Mouse (Mus musculus) large intestine, adult 2 months (tissue): ENCODE data around the gene Cux2. TPM values are rescaled to one million over a fixed set of nuclear protein-coding genes. Genes with fewer than 3 reads are reported as not detected.

Source experiments
- DNase-seq: peaks from one replicate; pipeline ENCODE4 v3.0.0-alpha.2; 2012; ENCODE audit warnings: low read depth, low spot score
- WGBS: fragments of 180-500 bp; shearing (Covaris S2); methylation state at CpG from one replicate; pipeline ENCODE4 v1.1.7; 2018; 5-methylcytosine and 5-hydroxymethylcytosine counted together
- polyA plus RNA-seq: library from polyadenylated mRNA; depleted of rRNA; stranded (reverse); fragments of >200 nt; gene quantifications from 2 replicates; pipeline ENCODE4 v1.2.3, GENCODE M21; 2012

Cux2 gene
- polyA plus RNA-seq, 1 experiment = 1.1 TPM

DNA sequence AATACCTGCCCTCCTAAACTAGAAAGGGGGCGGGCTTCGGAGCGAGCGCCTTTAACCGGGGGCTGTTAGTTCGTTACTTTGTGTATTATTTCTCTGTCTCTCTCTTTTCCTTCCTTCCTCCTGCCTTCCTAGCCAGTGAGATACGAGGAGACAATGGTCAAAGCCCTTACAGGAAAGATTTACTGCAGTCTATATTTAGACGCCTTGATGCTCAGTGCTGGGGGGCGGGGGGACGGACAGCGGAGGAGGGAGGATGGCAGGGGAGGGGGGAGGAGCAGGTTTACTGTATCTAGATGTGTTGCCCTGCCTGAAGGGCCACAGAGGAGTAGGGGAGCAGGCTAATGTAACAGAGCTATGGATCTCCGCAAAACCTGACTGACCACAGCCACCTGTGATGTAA lies 12.6 kb upstream of the Cux2 start:
- no peak for DNase-seq
- 12% methylated on average over 12 of the region's 12 CpGs for WGBS

DNA sequence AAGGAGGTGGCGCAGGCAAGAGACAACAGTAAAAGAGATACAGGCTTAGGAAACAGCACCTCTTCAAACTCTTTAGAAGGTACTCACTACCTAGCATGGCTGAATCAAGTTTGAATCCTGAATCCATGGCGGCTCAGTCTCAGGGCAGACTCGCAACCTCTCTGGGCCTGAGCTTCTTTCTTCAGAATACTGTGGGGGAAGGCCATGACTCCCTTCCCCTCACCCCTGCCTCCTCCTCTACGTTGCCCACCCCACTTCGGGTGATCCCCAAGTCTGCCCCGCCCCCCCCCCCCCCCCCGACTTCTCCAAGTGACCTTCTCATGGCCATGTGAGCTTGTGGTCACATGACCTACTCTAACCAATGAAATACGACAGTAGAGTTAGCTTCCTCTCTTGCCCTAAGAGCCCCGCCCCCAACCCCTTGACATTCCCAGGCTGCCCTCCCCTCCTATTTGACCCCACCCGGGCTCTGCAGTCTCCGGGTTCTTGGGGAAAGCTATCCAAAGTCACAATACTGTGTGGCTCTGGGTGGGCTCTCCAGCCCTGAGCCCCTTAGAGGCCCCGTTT lies 10.9 kb upstream of the Cux2 start:
- WGBS = 35% methylated on average over 12 of the region's 12 CpGs
- no peak for DNase-seq

DNA sequence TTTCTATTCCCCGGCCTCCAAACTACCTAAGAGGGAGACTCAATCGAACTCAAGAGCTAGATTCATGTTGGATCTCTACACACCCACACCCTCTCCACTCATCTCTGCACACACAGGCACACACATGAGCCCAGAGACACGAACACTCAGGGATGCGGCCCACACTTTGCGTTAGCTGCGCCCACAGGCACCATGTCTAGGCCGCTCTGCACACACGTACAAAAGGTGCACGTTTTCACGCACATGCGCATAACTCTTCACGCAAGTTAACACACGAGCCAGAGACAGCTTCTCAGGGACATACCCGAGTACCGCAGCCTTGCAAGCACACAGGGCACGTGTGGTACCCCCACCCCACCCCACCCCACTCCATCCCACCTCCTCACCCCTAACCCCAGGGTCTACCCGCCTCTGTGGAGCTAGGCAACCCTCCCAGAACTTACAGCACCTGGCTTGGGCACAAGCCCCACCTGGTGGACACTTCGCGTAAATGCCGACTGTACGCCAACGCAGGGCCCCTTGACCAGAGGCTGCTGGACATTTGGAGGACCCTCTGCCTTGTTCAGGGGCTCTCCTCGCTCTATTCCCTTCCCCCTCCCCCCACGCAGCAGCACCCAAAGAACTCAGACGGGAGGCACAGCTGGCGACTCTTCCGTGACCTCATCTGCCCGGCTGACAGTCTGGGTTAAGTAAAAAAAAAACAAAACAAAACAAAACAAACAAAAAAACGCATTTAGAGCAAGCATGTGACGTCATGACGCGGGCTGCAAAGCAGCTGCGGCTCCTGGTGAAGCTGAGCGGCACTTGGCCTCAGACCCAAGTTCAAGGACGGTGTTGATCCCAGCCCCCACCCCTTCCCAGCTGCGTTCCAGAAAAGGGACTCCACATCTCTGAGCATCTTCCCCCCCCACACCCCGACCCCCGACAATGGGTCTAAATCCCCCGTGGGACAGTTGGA lies 9.4 kb upstream of the Cux2 start:
- no peak for DNase-seq
- 23% methylated on average over 39 of the region's 39 CpGs for WGBS

DNA sequence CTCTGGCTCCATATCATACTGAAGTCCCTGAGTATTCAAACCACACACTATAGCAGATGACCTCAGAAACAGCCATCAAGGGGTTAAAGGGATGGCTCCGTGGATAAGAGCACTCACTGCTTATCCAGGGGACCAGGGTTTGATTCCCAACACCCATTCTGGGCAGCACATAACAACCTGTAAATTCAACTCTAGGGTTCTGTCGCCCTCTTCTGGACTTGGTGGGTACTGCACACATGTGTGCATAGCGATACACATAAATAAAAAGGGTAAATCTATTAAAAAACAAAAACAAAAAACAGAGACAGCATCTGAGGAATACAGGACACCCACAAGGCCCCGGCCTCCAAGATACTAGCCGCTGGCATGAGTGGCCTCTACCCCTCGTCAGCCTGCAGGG lies 7.7 kb upstream of the Cux2 start:
- no peak for DNase-seq
- 76% methylated on average over 6 of the region's 6 CpGs for WGBS

DNA sequence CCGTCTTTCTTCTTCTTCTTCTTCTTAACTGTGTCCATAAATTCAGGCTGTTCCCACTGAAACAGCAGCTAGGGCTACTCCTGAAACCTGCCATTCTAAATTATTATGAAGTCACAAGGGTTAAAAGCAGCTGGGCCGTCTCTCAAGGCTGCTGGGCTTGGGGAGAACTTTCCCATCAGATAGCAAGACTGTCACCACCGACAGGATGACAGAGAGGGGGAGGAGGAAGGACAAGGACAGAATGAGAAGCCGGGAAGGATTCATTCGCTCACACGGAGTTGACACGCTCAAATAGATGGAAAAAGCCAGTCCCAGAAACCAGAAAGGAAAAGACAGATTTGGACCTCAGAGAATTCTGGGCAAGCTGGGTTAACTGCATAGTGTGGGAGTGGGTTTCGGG lies 6.7 kb upstream of the Cux2 start:
- no peak for DNase-seq
- 71% methylated on average over 8 of the region's 8 CpGs for WGBS

DNA sequence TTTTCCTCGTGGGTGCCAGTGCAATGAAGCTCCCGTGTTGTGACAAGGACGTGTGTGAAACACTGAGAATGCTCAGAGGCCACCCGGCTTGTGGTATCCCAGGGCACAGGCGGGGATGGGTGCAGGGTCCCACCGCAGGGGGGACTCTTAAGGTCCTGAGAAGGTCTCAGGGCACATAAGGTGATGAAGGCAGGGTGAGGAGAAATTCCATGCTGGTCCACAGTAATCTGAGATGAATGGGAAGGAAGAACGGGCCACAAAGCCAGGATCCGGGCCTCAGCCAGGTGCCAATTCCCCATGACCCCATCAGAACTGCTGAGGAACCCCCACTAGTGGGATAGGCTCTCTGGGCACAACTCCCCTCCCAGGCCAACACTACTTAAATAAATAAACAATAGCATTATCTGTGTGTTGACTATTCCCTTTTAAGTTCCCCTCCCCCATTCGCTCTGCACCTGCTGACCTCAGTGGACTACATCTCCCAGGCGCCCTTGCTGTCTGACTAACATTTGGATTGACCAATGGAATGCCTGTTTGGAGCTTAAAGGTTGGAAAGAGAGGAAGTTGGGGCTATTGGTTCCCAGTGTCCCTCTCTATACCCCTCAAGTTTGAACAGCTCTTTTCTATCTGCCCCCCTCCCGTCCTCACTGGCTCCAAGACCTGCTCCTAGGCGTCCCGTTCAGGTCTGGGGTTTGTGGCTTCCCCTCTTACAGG lies 4.4 kb upstream of the Cux2 start:
- WGBS = 40% methylated on average over 13 of the region's 13 CpGs
- DNase-seq = peak; percentile 16

DNA sequence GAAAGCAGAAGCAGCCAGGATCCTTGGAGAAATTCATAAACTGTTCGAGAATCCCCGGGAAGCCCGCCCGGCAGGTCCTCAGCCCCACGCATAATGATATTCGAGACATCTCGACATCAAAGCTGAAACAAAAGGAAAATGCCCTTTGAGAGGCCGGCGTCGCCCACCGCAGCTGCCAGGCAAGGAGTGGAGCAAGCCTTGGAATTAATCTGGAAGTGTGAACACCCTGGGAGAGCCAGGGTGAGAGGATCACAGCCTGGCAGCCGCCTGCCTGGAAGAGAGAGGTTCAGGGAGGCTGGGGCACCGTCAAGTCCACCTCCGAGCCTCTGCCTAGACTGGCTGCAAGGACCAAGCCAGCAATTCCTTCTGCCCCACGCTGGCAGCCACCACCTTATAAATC lies 3.7 kb upstream of the Cux2 start:
- DNase-seq = no peak
- 45% methylated on average over 15 of the region's 15 CpGs for WGBS

DNA sequence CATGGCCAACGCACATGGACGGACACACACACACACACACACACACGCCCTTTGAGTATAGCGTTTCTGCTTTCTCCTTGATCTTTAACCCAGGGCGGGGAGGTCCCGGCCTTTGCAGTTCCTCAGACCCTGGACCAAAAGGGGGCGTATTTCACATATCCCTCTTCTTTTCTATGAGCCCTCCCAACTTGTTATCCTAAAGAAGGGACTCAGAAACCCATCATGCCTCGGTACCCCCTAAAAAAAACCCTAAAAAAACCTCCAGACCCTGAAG lies 867 bp upstream of the Cux2 start:
- 9% methylated on average over 8 of the region's 8 CpGs for WGBS
- DNase-seq = no peak

DNA sequence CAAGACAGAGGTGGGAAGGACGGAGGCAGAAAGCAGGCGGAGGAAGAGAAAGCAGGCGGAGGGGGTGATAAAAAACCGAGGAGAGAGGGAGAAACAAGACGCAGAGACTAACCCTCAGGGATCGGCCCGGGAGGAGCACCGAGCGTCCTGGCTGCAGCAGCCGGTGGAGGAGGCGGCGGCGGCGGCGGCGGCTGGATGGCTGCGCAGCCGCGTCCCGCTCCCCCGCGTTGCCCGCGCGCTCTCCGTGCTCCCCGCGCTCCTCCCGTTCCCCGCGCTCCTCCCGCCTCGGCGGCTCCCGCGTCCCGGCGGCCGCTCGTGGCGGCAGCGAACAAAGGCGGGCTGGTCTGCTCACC lies 262 bp downstream of the Cux2 start:
- DNase-seq = no peak
- 0% methylated on average over 42 of the region's 43 CpGs for WGBS

DNA sequence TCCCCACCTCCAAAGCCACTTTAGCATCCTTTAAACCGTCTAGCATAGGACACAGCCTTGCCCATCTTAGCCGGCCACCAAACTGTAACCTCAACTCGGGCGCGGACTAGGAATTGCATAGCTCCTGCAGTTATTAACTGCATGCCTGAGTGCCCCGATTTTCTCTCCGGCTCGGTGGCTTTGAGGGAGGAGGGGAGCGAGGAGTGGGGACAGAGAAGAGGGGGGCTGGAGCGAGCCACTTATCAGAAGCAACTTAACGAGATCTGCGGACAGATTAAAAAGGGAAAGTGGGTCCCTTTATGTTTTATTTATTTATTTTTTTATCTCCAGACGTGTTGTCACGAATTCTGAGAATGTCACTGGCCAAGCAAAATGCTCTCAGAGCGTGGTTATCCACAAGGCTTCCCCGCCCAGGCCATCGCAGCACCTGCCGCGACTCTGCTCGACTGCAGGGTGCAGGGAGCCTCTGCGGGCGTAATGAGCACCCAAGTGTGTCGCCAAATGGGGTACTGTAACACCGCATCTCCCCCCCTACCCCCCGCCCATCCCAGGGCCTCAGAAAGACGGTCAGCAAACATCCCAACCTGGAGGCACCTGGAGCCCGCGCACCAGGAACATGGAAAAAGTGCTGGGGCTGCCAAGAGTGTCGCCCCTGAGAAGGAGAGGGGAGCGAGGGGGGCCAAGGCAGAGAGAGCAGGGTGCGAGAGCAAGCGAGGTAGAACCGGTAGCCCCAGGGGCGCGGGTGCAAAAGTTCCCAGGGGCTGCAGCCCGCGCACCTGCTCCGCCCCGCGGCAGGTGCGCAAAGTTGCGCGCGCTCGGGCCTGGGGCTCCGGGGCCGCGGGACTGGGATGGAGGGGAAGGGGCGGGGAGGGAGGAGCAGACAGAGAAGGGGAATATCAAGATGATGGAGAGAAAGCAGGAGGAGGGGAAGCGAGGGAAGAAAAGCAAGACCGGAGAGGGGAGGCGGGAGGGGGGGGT lies 927 bp downstream of the Cux2 start:
- 4% methylated on average over 52 of the region's 52 CpGs for WGBS
- no peak for DNase-seq

DNA sequence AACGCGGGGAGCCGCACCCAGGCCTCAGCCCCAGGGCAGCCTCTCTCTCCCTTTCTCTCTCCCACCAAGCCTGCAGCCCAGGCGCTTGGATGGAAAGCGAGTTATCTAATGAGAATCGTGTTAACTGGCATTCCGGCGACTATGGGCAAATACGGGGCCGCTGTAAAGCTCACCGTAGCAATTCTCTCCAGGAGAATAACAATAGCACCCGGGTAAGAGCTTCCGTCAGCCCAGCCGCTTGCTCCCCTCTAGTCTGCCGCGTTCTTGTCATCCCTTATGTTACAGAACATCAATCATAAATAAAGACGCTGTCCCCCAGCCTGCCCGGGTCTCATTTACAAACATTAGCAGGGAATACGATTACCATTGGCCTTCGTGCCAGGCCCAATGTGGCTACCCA lies 1.6 kb downstream of the Cux2 start:
- WGBS = 13% methylated on average over 20 of the region's 20 CpGs
- DNase-seq = no peak

DNA sequence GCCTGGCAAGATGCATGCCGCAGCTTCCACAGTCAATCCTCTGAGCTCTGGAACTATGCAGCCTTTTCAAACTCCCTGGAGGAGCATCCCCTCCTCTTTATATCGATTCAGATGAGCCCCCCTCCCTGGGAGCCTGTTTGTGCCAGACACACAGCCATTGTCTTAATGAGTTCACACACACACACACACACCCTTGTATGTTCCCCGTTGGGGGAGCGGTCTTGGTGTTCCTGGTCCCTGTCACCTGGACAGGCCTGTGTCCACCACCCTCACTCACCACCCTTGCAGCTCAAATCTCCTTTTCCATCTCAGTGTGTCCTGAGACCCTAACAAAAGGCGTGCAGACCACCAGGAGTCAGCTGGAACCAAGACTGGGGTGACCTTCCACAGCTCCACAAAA lies 2.1 kb downstream of the Cux2 start:
- DNase-seq = no peak
- WGBS = 63% methylated on average over 5 of the region's 5 CpGs

DNA sequence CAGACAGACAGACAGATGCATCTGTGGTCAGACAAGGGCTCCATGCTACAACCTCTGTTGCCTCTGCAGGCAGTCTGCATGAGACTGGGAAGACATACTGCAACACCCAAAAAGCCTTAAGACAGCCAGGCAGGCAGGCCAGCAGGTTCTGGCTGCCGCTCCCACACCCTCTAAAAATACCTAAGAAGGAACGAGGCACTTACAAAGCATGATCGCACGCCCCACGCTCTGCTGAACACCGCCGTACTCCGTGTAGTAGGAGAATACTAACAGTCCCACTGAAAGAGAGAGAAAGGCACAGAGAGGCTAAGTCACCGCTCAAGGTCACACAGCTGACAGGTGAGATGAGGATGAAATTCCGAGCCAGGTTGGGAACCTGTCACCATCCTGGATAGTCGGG lies 6.3 kb downstream of the Cux2 start:
- no peak for DNase-seq
- WGBS = 66% methylated on average over 11 of the region's 11 CpGs

DNA sequence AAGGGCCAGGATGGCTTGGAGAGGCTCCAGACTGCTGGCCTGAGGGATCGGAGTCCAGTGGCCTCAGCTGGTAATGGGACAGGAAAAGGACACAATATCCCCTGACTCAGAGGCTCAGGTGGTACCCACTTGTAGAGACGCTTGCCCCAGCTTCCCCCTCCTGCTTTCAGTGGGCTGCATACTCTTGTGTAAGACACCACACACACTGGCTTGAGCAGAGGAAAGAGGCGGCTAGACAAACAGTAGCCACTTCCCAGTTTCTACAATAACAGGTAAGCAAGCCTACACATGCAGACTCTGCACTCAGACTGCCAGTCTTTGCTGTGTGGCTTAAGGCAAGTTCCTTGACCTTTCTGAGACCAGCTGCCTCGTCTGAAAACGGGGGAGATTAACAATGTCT lies 14.6 kb downstream of the Cux2 start:
- no peak for DNase-seq
- 59% methylated on average over 5 of the region's 5 CpGs for WGBS

DNA sequence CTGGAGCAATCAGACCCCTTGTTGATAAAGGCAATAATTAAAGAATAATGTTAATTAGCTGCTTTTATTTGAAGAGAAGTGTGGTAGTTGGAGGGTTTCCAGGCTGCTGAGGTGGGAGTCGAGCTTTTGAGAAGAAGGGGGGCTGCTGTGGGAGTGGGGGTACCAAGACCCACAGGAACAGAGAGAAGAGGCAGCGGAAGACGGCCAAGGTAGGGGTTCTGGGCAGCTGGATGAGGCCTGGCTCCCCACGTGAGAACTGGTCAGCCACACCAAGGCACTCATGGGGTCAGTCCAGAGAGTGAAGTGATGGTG lies 16.8 kb downstream of the Cux2 start:
- no peak for DNase-seq
- WGBS = 70% methylated on average over 4 of the region's 4 CpGs

DNA sequence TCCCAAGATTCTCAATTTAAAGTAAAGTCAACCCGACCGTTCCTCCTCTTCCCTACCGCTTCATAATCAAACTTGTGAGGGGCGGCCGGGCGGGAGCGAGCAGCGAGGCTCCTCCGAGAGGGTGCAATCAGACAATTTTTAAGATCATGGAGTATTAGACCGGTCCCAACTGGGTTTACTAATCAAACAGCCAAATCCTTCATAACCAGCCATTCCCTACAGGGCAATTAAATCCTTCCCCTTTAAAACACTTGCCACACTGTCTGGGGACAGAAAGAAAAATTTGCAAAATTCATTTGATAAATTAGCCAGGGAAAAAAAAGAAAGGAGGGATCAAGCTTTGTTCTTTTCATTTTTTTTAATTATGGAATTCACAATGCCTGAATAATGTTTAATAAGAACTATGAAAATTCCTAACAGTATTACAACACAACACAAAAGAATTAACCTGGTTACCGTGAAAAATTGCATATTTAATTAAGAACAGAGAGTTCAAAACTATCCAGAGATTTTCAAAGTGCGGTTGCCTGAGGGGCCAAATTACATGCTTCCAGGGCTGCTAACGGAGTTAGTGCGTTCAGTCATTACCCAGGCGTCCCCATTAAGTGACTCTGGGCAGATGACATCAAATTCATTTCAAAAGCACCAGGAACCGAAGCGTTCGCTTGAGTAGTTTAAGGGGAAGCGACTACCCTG lies 17.3 kb downstream of the Cux2 start:
- DNase-seq = no peak
- 84% methylated on average over 19 of the region's 19 CpGs for WGBS

DNA sequence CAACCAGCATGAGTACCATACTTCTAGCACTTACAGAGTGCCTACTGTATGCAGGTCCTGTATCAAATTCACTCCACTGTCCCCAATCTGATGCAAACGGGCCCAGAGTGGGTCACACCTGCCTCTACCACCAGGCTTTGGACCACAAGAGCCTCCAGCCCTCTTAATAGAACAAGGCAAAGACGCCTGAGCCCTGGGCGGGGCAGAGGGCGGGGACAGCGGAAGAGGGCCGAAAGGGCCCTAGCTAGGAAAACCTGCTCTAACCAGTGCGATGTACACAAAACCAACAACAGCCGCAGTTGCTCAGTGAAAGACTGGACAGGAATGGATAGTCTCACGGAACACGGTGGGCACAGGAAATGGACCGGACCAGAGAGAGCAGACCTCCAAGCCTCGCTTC lies 18.8 kb downstream of the Cux2 start:
- WGBS = 43% methylated on average over 12 of the region's 12 CpGs
- no peak for DNase-seq

DNA sequence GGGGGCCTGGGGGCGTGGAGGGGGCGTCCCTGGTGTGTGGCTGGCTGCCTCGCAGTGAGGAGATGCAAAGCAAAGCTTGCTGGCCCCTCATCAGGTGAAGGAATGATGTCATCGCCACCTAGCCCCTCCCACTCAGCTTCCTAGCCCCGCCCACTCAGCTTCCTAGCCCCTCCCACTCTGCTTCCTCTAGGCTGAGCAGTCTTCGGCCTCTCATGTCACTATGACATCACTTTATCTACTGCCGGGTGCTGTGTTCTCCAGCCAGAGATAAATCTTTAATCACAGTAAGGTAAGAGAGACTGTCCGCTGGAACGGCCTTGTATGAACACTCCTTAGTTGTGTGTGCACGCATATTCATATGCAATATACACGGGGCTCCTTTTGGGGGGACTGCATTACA lies 19.3 kb downstream of the Cux2 start:
- 48% methylated on average over 11 of the region's 11 CpGs for WGBS
- DNase-seq = no peak

DNA sequence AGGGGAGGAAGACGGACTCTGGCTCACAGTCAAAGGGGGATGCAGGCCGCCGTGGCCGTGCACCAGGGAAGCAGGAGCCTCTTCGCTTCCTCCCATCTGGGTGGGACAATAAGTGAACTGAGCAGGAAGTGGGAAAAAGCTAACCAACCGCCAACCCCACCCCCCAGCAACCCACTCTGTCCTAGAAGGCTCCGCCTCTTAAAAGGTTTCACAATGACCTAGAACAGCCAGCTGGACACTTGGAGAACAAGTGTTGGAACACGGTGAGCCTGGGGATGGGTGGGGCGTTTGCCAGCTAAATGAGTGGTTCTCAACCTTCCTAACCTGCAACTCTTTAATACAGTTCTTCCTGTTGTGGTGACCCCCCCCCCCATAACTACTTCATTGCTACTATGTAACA lies 23.1 kb downstream of the Cux2 start:
- no peak for DNase-seq
- WGBS = 56% methylated on average over 9 of the region's 9 CpGs

DNA sequence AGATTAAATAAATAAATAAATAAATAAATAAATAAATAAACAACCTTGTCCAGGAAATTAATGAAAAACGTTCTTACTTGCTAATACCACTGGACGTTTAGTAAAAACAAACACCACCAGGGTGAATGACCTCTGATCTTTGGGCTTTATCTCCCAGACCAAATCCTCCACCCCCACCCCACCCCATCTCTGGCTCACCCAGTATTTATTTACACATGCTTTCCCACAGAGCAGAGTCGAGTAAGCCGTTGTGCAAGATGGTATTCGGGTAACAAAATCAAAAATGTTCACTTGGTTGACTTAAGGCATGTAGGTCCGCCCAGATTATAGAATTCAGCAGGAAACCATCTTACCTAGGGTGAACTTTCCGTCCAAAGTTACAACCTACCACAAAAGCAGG lies 23.6 kb downstream of the Cux2 start:
- WGBS = 31% methylated on average over 7 of the region's 7 CpGs
- DNase-seq = no peak
